Mouse (Mus musculus) urinary bladder, postnatal 14 days (tissue): ENCODE measurements at regions not wholly inside any gene's neighbourhood (a gene's known extent, or its start where the extent isn't known, plus 50 kb on each side); places are given as distances from the start of the nearest gene placed in this dataset.
A peak's percentile ranks its signal among the peaks of the same experiment; 100 is the strongest.

Source experiments
- DNase-seq: peaks from one replicate; pipeline ENCODE4 v3.0.0; 2021; ENCODE audit warnings: low spot score

DNA sequence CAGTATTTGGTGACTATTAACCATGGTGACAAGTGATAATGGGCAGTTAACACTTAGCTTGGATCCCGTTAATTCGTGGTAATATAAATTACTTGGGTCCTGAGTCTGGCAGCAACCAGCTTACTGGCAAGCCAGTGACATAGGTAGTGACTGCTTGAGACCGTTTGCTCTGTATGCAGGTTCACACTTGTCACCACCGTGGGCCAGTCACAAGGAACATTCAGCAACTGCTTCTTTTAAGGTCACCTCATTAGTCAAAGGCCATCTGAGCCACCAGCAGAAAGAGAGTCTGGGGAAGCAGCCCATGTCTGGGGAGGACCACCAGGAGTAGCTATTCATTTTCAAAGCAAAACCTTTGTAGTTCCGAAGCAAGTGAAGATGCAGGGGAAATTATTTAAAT lies 220.3 kb upstream of the Mgmt start:
- DNase-seq: no peak

DNA sequence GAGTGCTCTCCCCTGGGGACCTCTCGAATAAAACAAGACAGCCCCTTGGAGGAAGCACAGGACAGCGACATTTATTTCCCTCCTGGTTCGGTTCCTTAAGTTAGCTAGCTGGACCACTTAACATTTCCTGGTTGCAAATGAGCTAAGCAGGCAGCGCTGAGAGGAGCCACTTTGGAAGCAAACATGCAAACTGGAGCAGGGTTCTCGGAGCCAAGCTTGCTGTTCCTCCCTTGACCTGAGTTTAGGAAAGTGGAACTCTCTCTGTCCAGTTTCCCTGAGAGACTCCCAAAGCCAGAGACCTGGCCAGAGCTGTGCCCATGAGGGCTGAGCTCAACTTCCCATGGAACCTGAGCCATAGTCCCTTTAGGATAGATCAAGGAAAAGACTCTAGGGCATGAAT lies 219.4 kb upstream of the Mgmt start:
- no peak for DNase-seq

DNA sequence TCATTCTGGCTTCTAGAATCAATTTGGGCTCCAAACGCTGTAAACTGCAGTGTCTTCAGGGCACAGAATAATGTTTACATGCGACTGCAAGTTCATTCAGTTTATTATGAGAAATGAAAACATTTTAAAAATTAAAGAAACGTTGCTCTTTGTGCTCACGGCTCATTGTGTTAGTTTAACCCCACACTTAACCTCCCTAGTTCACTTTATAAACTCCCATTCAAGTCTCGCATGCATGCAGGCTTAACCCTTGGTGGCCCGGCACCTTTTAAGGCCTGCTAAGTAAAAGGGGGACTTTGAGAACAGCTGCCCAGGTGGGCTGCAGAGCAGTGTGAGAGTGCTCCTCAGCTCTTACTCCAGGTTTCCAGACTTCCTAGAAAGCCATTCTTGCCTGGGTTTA lies 218.3 kb upstream of the Mgmt start:
- DNase-seq: no peak

DNA sequence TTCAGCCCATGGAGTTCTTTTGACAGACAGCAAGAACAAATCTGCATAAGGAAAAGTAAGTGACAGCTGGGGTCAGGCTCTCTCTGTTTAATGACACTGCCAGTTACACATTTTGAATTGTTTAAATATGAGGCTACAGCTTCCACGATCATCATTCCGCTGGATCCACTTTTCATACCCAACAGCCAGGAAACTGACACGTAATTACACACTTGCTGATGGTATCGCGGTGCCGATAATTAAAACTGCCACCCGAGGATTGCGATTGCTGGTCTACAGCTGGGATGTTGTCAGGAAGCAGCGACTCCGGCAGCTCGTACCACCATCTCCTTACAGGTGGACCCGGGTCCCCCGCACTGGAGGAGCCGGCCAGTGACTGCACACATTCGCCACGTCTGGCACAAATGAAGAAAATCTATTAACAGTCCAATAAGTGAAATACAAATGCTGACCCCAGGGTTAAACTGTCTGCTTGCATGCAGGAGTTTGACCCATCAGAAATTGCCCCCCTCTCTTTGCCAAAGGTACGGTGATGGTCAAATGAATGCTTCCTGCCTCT lies 217.3 kb upstream of the Mgmt start:
- no peak for DNase-seq

DNA sequence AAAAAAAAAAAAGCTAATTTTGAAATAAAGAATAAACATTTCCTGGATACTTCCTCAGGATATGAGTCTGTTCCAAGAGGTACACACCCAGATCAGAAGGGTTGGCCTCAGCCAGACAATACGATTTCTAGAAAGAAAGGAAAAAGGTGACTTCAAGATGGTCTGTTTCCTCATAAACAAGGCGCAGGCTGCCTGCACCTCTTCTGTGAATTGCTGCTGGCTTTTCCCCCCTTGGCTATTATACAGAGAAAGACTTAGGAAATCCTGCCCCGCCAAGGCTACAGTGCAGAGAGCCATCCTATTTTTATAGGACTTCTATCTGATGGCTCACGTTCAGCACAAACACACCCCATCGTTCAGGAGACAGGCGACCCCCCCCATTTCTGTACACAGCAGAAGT lies 204.8 kb upstream of the Mgmt start:
- no peak for DNase-seq

DNA sequence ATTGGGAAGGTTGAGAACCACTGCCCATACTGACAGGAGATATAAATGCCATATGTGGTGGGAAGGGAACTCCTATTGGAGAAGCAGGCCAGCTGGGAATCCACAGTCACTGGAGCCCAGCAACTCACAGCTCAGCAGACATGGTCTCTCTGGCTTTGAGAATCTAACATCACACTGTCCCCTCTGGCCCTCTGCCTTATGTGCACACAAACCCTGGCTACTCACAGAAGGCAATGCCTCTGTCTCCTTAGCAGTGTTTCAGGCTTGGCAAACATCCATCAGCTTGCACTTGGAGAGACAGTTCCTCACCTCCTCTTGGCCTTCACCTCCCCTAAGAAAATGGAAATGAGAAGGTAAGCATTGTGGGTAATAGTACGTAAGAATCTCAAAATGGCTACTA lies 188.2 kb upstream of the Mgmt start:
- no peak for DNase-seq

DNA sequence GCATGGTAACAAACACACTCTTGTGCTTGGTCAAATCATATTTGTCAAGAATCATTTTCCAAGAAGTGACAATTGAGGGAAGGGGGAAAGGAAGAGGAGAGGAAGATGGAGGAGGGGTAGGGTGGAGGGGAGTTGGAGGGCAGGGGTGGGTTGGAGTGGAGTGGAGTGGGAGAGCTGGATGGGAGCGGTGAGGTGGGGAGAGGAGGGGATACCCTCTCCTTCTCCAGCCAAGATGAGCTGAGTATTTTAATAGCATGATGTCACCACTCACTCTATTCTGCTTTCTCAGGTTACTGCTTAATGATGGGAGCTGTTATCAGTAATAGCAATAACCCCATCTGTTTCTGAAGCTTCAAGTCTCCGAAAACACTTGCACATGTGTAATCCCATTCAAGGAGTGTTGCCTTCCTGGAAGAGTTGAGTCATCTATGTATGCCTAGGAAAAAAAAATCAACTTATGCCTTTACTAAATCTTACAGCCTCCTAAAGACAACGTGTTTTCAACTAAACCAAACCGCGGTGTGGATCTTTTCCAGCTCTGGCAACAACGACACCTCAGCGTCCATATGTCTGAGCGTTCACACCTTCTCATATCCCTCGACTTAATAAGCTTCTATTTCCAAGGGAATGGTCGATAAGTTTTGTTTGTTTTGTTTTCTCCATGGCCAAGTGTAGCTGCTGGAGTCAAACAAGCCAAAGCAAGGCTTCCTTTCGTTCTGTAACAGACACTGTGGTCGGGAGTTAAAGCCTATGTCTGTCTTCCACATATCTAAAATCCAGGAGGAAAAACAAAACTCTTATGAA lies 187.0 kb upstream of the Mgmt start:
- DNase-seq: no peak

DNA sequence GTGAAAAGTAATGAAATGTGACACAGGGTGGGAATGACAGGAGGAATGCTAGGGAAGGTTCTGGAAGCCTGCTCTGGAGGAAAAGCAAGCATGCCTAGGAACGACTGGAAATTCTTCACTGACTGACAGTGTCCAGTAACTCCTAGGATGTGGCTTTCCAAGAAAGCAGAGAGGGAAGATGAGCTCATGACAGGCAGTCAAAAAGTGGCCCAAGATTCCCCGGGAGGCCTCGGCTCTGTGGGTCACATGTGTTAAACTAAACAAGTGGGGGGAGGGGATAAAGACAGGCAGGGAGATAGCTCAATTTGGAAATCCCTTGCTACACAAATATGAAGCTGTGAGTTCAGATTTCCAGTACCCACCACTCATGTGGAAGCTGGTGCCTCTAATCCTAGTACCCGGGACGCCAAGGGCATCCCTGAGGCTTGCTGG lies 186.4 kb upstream of the Mgmt start:
- DNase-seq: no peak

DNA sequence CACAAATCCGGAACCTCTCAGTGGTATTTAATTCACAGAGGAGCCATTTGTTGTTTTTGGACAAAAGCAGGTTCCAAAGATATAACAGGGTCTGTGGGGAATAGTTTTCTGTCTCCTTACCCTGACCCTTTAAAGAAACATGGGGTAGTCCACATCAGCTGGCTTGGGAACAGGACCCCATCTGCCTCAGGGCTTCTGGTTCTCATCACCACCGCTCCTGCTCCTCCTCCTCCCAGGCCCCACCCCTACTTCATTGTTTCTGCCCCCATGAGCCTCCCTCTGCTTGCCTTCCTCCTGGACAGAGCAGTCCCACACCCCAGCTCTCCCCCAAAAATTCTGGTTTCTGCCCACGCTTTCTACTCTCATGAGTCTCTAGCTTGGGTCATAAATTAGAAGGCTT lies 183.8 kb upstream of the Mgmt start:
- no peak for DNase-seq

DNA sequence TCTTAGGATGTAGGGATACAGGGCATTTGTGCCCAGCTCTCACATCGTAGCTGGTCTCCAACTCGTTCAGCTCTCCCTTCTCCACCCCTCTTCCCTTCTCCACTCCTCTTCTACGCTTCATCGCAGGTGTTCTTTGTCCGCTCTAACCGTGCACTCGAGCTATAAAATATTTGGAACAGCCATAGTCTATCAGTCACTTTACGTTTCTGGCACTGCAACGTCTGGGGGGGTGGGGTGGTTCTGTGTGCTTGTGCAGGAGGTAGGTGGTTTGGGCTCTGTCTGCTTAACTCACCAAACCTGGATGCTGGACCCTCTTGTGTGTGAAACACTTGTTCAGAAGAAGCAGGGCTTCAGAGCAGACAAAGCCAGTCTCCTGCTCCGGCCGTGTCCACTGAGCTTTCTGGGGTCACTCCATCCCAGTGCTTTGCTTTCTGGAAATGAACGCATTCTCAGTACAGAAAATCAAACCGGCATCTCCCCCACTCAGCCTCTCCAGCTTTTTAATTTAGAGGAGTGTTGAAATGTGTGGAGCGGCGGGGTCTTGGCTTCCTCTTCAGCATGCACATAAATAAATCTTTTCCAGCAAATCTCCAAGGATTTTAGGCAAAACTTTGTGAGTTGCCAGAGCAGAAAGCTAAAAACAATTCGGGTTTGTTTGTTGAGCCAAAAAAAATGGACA lies 181.3 kb upstream of the Mgmt start:
- DNase-seq: peak; percentile 11

DNA sequence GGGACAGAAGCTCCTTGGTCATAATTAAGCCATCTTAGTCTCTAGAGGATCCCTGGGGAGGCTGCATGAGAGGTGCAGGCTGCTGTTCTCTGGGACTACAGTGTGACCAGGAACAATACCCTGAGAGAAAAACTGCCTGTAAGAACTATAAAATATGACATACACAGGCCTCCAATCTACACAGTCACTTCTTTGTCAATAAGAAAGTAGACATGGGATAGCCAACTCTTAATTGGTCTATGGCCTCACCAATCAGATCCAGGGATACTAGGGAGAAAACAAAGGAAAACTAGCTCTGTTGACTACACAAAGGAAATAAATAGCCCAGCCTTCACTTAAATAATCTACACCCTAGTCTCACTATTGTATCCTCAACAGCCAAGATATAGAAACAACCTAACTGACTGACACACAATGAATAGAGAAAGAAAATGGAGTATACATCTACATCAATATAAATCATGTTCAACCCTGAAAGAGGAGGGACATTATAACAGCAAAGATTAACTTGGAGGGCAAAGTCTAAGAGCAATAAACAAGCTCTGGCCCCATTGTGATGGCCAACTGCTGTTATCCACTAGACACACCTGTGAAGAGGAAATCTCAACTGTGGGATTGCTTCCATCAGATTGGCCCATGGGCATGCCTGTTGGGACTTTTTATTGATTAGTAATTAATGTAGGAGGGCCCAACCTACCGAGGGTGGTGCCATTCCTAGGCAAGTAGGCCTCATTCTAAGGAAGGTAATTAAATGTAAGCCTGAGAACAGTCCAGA lies 166.6 kb upstream of the Mgmt start:
- no peak for DNase-seq

DNA sequence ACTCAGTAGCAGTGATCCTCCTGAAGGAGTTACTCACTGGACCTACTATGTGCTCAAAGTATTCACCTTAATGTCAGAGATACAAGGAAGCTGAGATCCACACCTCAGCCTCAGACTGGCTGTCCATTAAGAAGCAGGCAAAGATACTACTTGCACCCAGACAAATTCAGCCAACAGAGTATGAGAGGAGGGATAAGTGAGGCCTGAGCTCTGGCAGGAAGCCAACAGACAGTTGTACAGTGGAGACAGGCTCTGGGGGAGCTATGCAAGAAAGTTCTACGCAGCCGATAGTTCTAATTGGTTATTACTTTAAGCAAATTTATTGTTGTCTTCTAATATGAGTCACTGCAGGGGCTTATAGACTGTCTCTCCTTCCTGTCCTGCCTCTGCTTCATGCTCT lies 152.2 kb upstream of the Mgmt start:
- no peak for DNase-seq

DNA sequence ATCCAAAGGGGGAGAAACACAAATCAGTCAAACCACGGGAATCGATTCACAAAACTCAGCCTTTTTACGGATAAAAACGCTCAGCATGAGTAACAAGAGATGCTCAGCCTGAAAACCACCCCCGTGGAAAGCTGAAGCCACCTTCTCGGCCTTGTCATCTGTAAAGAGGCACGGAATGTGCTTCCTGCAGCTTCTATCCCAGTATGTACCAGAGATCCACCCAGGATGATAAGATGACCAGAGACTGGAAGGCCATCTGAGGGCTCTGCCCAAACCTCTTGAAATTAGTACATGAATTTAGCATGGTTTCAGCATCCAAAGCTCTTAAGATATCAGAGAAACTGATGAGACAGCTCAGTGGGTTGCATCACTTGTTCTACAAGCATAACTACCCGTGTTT lies 149.0 kb upstream of the Mgmt start:
- no peak for DNase-seq

DNA sequence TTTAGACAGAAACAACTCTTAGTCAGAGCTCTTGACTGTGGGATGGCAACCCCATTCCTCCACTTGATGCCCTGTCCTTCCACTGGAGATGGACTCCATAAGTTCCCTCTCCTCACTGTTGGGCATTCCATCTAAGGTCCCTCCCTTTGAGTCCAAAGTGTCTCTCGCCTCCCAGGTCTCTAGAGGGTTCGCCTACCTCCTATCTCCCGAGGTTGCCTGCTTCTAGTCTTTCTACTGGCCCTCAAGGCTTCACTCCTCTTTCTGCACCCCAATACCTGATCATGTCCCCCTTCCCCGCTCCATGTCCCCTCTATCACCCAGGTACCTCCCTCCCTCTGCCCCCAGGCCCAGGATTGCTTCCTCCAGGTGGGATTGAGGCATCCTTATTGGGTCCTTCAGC lies 142.9 kb upstream of the Mgmt start:
- DNase-seq: no peak

DNA sequence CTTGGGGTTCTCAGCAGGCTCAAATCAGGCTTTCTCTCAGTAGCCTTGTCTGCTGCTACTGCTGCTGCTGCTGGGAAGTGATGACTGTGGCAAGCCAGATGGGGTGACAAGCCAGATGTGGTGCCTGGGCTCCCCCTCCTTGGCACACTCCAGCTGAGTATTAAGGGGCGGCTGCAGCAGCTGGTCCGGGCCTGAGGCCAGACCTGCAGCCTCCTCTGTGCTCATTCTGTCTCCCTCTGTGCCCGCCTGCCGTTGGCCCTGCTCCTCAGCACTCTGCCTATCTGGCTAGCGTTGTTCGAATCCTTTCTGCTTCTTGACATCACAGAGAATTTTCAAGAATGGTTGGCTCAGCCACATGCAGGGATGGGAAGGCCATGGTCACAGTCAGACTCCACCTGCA lies 139.6 kb upstream of the Mgmt start:
- DNase-seq: no peak

DNA sequence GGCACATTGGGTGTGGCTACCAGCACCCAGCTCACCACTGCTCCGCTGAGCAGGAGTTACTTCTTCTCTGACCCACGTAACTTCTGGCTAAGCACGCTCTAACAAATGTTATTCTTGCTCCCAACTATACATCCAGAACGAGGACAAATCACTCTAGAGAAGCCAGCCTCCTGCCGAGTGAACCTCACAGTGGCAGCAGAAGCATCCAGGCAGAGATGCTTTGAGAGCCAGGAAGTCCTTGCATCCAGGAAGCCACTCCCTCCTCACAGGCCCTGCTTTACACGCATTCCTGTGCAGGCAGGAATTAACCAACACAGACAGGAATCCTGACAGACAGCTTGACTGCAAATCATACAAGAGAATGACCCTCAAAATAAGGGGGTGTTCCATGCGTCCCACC lies 129.4 kb upstream of the Mgmt start:
- no peak for DNase-seq

DNA sequence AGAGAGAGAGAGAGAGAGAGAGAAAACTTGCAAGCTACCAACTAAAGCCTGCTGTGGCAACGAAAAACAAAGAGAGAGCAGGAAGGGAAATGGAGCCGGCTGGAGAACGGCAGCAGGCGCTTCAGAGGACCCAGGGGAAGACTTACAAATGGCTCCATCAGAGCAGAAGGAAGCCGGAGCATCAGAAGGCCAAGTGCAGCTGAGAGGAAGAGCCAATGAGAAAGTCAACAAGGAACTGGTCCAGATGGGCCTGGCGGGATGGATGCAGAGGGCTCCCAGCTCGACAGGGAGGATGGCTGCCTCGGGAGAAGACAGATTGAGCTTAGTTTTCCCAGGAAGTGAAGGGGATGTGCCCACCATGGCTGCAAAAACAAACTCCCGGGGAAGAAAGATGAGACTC lies 127.2 kb upstream of the Mgmt start:
- no peak for DNase-seq

DNA sequence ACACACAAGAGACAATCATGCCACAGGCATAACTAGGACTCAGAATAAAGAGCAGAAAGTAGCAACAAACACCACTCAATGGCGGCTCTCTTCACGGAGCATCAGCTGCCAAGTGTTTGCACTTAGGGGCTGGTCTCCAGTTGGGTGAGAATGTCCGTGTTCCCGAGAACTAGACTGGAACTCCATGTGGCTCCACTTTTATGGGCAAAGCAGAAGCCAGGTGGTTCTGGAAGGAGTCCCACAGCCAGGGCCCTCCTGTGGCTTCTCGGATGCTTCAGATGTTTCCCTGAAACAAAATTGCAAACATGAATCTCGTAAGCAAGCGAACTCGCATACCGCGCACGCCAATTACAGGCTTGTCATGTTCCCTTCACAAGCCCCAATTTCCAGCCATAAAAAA lies 113.7 kb upstream of the Mgmt start:
- no peak for DNase-seq

DNA sequence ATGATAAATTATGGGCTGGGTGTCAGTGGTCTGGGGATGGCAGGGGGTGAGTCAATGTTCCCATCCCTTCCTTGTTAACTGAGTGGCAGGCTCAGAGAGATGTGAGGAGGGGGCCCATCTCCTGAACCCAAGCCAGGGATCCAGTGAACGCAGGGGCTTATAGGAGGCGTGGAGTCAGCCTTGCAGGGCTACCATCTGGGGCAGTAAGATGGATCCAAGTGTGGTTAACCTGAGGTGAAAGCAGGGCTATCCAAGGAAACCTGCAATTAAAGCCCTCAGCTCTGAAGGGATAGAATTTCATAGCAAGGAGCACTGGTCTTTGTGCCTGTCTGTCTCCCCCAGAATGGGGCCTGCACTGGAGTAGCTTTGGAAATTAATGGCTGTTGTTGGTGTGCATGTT lies 103.3 kb upstream of the Mgmt start:
- no peak for DNase-seq

DNA sequence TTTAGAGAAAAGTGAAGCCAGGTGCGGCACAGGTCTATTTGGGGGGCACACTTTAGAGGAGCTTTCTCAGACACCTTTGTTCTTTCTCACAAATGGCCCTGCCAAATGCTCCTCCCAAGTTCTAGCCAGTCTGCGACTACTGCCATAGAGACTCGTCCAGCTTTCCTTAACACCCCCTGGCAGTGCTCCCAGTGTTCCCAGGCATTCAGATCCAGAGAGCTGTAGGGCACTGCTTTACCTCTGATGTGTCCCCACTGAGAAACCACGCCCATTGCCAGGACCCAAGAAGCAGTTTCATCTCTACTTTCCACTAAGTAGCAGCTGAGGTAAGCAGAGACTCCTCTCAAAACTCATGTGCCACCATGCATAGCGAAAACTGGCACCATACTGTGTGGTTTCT lies 102.3 kb upstream of the Mgmt start:
- DNase-seq: no peak

DNA sequence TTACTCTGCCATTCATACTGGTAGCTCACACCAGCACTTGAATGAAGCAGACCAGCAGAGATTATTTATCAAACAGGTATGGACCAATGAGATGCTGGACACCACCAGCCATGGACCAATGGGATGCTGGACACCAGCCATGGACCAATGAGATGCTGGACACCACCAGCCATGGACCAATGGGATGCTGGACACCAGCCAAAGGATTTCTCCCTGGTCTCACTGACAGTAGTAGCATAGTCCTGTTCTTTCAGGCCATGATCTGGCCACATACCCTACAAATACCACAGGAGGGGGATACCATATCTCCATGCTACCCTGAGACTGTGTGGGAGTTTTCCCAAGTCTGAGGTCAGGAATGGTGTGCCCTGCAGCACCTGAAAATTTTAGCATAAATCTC lies 98.0 kb upstream of the Mgmt start:
- DNase-seq: no peak

DNA sequence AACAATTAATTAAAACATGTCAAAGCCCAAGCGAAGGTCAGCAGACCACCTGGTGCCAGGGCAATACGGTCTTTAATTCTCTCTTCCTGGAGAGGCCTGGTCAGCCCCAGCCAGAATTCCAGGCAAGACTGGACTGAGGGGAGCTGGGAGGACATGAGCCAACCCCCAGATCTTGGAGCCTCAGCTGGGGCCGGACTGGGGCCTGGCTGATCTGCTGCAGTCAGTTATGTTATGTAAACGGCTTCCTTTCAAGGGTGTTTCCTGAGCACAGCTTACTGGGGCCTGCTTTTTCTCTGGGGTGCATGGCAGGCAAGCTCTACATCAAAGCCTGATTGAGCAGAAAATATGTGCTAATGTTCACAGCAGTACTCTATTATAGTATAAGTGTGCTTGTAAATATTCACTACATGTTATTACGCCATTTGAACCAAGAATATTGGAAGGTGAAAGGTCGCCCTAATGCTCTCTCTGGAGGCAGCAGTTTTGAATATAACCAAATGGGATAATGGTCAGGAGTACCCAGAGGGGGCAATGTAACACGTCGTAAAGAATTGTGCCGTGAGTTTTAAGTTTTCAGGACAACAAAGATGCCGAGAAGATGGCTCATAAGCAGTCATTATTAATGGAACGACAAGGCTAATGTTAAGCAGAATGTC lies 96.5 kb upstream of the Mgmt start:
- no peak for DNase-seq
